Mouse (Mus musculus): ENCODE data around the gene Knop1.

- TF ChIP-seq KAT2A (IDR thresholded peaks at IDR 0.05; ENCODE audit: insufficient replicate concordance, low read length) (no peak), ZKSCAN1 (IDR thresholded peaks at IDR 0.05; ENCODE audit: borderline replicate concordance, low read depth, low read length) (no peak), POLR2AphosphoS2 (IDR thresholded peaks at IDR 0.05; ENCODE audit: low read depth, low read length) (no peak), ZC3H11A (IDR thresholded peaks at IDR 0.05; ENCODE audit: low read depth, low read length) (no peak), CHD2 (IDR thresholded peaks at IDR 0.05; ENCODE audit: low read length) (no peak), CTCF (conservative IDR thresholded peaks at IDR 0.05 in 1 of 2, IDR thresholded peaks at IDR 0.05 in 1 of 2; ENCODE audit: low read depth in 2 of 2, low read length in 2 of 2) (no peak), POLR2A (IDR thresholded peaks at IDR 0.05; ENCODE audit: low read depth, low read length) (no peak), JUND (conservative IDR thresholded peaks at IDR 0.05; ENCODE audit: low read depth, low read length) (no peak), USF2 (conservative IDR thresholded peaks at IDR 0.05; ENCODE audit: low read depth, low read length) (no peak), E2F4 (IDR thresholded peaks at IDR 0.05; ENCODE audit: insufficient replicate concordance, low read depth, low read length) (no peak), HCFC1 (IDR thresholded peaks at IDR 0.05; ENCODE audit: low read depth, low read length) (no peak), IRF4 (IDR thresholded peaks at IDR 0.05; ENCODE audit: low read depth, low read length) (no peak), USF1 (IDR thresholded peaks at IDR 0.05; ENCODE audit: low read depth, low read length) (no peak)
Observed at GRCm38 (mm10) chr7:118837901-118838300, 18.2 kb downstream of the Knop1 start.
